23 mouse cellular contexts compared by ENCODE assay signal in the genomic region with DNA sequence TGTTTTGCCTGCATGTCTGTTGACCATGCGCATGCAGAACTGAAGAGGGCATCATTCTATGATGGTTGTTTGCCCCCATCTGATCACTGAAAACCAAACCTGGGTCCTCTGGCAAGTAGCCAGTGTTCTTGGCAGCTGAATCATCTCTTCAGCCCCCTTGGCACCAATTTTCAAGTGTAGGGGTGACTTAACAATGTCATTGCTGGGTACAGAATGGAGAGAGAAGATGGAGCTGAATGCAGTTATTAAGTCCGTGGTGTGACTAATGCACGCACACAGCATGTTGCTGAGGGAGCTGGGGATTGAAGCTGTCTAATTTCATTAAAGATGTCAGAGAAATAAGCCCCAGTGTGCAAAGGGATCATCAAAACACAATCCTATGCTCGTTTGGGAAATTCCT.
DNase-seq lines count a peak whose midpoint lies in the region; ATAC-seq and TF ChIP-seq lines count a peak whose summit lies in the region.
"Had no signal": no experiment of that assay in that cellular context is flagged by ENCODE, and none has a peak within 500 bp of the region (broad histone marks: within the 10 kb centered on the region; RNA-seq: fewer than 3 reads in every experiment).

No protein-coding gene starts in this region.

- 42% methylated on average over 4 of the region's 4 CpGs for WGBS in hindbrain, embryonic 14.5 days
- 72% methylated on average over 4 of the region's 4 CpGs for WGBS in hindbrain, embryonic 11.5 days
- 43% methylated on average over 4 of the region's 4 CpGs for WGBS in midbrain, embryonic 13.5 days
- 70% methylated on average over 4 of the region's 4 CpGs for WGBS in midbrain, embryonic 10.5 days

- no peak overlapping the region for H3K9ac ChIP-seq in hindbrain, embryonic 14.5 days
- no peak overlapping the region for H3K9ac ChIP-seq in hindbrain, embryonic 11.5 days (ENCODE audit: low read depth, low read length)
- no peak overlapping the region for H3K9ac ChIP-seq in midbrain, embryonic 13.5 days (replicated peaks)
- H3K9ac ChIP-seq: embryonic facial prominence, embryonic 12.5 days; embryonic facial prominence, embryonic 15.5 days; forebrain, postnatal 0 days had no signal

- H3K27ac ChIP-seq in hindbrain, embryonic 14.5 days, result no peak overlapping the region
- no peak overlapping the region for H3K27ac ChIP-seq in hindbrain, embryonic 11.5 days (ENCODE audit: low read depth, low read length)
- H3K27ac ChIP-seq in midbrain, embryonic 13.5 days, result no peak overlapping the region
- no peak overlapping the region for H3K27ac ChIP-seq in midbrain, embryonic 10.5 days (replicated peaks)
- H3K27ac ChIP-seq: embryonic facial prominence, embryonic 12.5 days; embryonic facial prominence, embryonic 15.5 days; gastrocnemius, adult 2 months had no signal

- no peaks in the 10 kb centered on the region for H3K9me3 ChIP-seq in hindbrain, embryonic 14.5 days (ENCODE audit: control insufficient read depth, low read length)
- H3K9me3 ChIP-seq in hindbrain, embryonic 11.5 days (ENCODE audit: control insufficient read depth, low read length), result no peaks in the 10 kb centered on the region
- no peaks in the 10 kb centered on the region for H3K9me3 ChIP-seq in midbrain, embryonic 13.5 days
- no peaks in the 10 kb centered on the region for H3K9me3 ChIP-seq in midbrain, embryonic 10.5 days (replicated peaks)
- H3K9me3 ChIP-seq: embryonic facial prominence, embryonic 12.5 days; embryonic facial prominence, embryonic 15.5 days had no signal

- H3K4me3 ChIP-seq in hindbrain, embryonic 14.5 days (replicated peaks; ENCODE audit: low read length), result no peak overlapping the region
- H3K4me3 ChIP-seq in hindbrain, embryonic 11.5 days (ENCODE audit: low read depth, low read length), result no peak overlapping the region
- no peak overlapping the region for H3K4me3 ChIP-seq in midbrain, embryonic 13.5 days (replicated peaks)
- H3K4me3 ChIP-seq in midbrain, embryonic 10.5 days, result no peak overlapping the region
- H3K4me3 ChIP-seq: embryonic facial prominence, embryonic 12.5 days; embryonic facial prominence, embryonic 15.5 days; gastrocnemius, adult 2 months had no signal

- H3K4me1 ChIP-seq in hindbrain, embryonic 14.5 days (replicated peaks; ENCODE audit: control insufficient read depth, insufficient read depth, low read length), result no peaks in the 10 kb centered on the region
- H3K4me1 ChIP-seq in hindbrain, embryonic 11.5 days (replicated peaks; ENCODE audit: control insufficient read depth, insufficient read depth, low read length), result no peaks in the 10 kb centered on the region
- peaks cover 11% of the 10 kb centered on the region for H3K4me1 ChIP-seq in midbrain, embryonic 13.5 days (replicated peaks)
- H3K4me1 ChIP-seq in midbrain, embryonic 10.5 days, result no peaks in the 10 kb centered on the region
- H3K4me1 ChIP-seq: embryonic facial prominence, embryonic 12.5 days; embryonic facial prominence, embryonic 15.5 days had no signal

- no peak for TF ChIP-seq POLR2A in brain, embryonic 14.5 days (IDR thresholded peaks at IDR 0.05; ENCODE audit: borderline replicate concordance, extremely low read depth, insufficient read depth, insufficient read length, poor library complexity, severe bottlenecking)

- H3K36me3 ChIP-seq in hindbrain, embryonic 14.5 days (replicated peaks; ENCODE audit: control insufficient read depth, insufficient read depth), result no peaks in the 10 kb centered on the region
- no peaks in the 10 kb centered on the region for H3K36me3 ChIP-seq in hindbrain, embryonic 11.5 days (ENCODE audit: control insufficient read depth, insufficient read depth, low read length)
- H3K36me3 ChIP-seq in midbrain, embryonic 13.5 days, result no peaks in the 10 kb centered on the region
- H3K36me3 ChIP-seq in midbrain, embryonic 10.5 days, result no peaks in the 10 kb centered on the region
- H3K36me3 ChIP-seq: embryonic facial prominence, embryonic 12.5 days; embryonic facial prominence, embryonic 15.5 days had no signal

- H3K4me2 ChIP-seq in hindbrain, embryonic 14.5 days (replicated peaks), result no peak overlapping the region
- no peak overlapping the region for H3K4me2 ChIP-seq in hindbrain, embryonic 11.5 days (replicated peaks; ENCODE audit: low read depth, low read length)
- no peak overlapping the region for H3K4me2 ChIP-seq in midbrain, embryonic 13.5 days (replicated peaks)
- H3K4me2 ChIP-seq: embryonic facial prominence, embryonic 12.5 days; embryonic facial prominence, embryonic 15.5 days; heart, embryonic 11.5 days had no signal

- no peak for TF ChIP-seq CTCF in brain, embryonic 14.5 days (IDR thresholded peaks at IDR 0.05; ENCODE audit: borderline replicate concordance, extremely low read depth, insufficient read depth, insufficient read length)

- peak; percentile 34 to 40 for DNase-seq in cerebellum, postnatal 10 days
- no peak for DNase-seq in cerebellum, adult 8-10 months
- no peak for DNase-seq in hindbrain, embryonic 14.5 days (ENCODE audit: low spot score)
- no peak for DNase-seq in hindbrain, embryonic 11.5 days (ENCODE audit: low spot score)
- DNase-seq in midbrain, embryonic 10.5 days (ENCODE audit: low spot score), result no peak
- DNase-seq in brain, embryonic 14.5 days (ENCODE audit: low read depth), result peak; percentile 59
- DNase-seq in thymus, postnatal 36 days, result no peak
- DNase-seq: adrenal gland, adult 8-10 months; adrenal gland, postnatal 25 days; cerebellum, adult 11 months; cerebellum, adult 2 months; cerebellum, postnatal 25 days; forebrain, postnatal 0 days; gastrocnemius, adult 2 months; gastrocnemius, postnatal 14 days; heart, adult 11 months had no signal

- no peaks in the 10 kb centered on the region for H3K27me3 ChIP-seq in hindbrain, embryonic 14.5 days (ENCODE audit: control insufficient read depth, insufficient read depth, low read length)
- no peaks in the 10 kb centered on the region for H3K27me3 ChIP-seq in hindbrain, embryonic 11.5 days (ENCODE audit: control insufficient read depth, insufficient read depth, low read length)
- no peaks in the 10 kb centered on the region for H3K27me3 ChIP-seq in midbrain, embryonic 13.5 days
- no peaks in the 10 kb centered on the region for H3K27me3 ChIP-seq in midbrain, embryonic 10.5 days (ENCODE audit: low read depth, poor library complexity, severe bottlenecking)
- H3K27me3 ChIP-seq: embryonic facial prominence, embryonic 12.5 days; embryonic facial prominence, embryonic 15.5 days had no signal

- peak; percentile 72; the same call in 1 of the 2 replicates for ATAC-seq in hindbrain, embryonic 14.5 days (ENCODE audit: low FRiP score)
- ATAC-seq in hindbrain, embryonic 11.5 days (ENCODE audit: low FRiP score), result no peak
- ATAC-seq in midbrain, embryonic 13.5 days, result 0 out of 2 replicates have a peak, but pooled peaks have one; percentile 60
- ATAC-seq: activated CD4-positive, CD25-positive, alpha-beta regulatory T cell, adult 4 months; forebrain, embryonic 14.5 days; forebrain, postnatal 0 days; intestine, embryonic 16.5 days had no signal

Comparison
In these comparisons a context has a peak if more than half of its experiments do, and no peak if none do; other contexts are left out.
1. DNase-seq: peak in cerebellum, postnatal 10 days (2 of 2) and brain, embryonic 14.5 days (single experiment); none in cerebellum, adult 8-10 months (single experiment), hindbrain, embryonic 14.5 days (single experiment), hindbrain, embryonic 11.5 days (single experiment), midbrain, embryonic 10.5 days (single experiment) and thymus, postnatal 36 days (0 of 2).